Mouse (Mus musculus) natural killer cell, adult 2 months (primary cell): Measurements from ENCODE around the gene 4931414P19Rik.
"Not testable (repeated sequence)": the region's sequence is repeated elsewhere in the genome, so short reads cannot be mapped to it uniquely, and the experiment has no call there.

ENCODE experiments used
- DNase-seq, 2 experiments: peaks; one replicate each; pipeline ENCODE4 v3.0.0; 2022; ENCODE audit warnings: low spot score in 2 of 2

The 4931414P19Rik gene

GRCm38 (mm10) chr14:54628103-54628502 lies 22.3 kb upstream of the 4931414P19Rik start:
- DNase-seq: no peak

- no peak for DNase-seq
These were observed 19.2 kb upstream of the 4931414P19Rik start for GRCm38 (mm10) chr14:54624976-54625375.

GRCm38 (mm10) chr14:54623334-54623733 lies 17.5 kb upstream of the 4931414P19Rik start:
- DNase-seq: no peak

- no peak for DNase-seq
These were observed 15.3 kb upstream of the 4931414P19Rik start, which contains the start of gene Psmb11 for GRCm38 (mm10) chr14:54621133-54621532. Psmb11 (plus strand) TSS chr14:54621433.

- DNase-seq: peak; percentile 87 to 88
These were observed 12.1 kb upstream of the 4931414P19Rik start, which contains the start of gene Psmb5 for GRCm38 (mm10) chr14:54617897-54618365. Psmb5 (minus strand) TSS chr14:54618022.

- DNase-seq: no peak
These were observed 11.5 kb upstream of the 4931414P19Rik start for GRCm38 (mm10) chr14:54617152-54617896.

- no peak for DNase-seq
These were observed 10.5 kb upstream of the 4931414P19Rik start for GRCm38 (mm10) chr14:54616226-54616825.

- not testable (repeated sequence) for DNase-seq
These were observed 8.3 kb upstream of the 4931414P19Rik start for GRCm38 (mm10) chr14:54614130-54614529.

- DNase-seq: no peak
These were observed 4.9 kb upstream of the 4931414P19Rik start for GRCm38 (mm10) chr14:54610648-54611047.

- DNase-seq: peak in 1 of 2 experiments; percentile 48
These were observed 4.2 kb upstream of the 4931414P19Rik start for GRCm38 (mm10) chr14:54609962-54610361.

GRCm38 (mm10) chr14:54609245-54609644 lies 3.5 kb upstream of the 4931414P19Rik start:
- no peak for DNase-seq

- no peak for DNase-seq
These were observed 1.4 kb upstream of the 4931414P19Rik start for GRCm38 (mm10) chr14:54607226-54607625.

- DNase-seq: no peak
These were observed 2.1 kb downstream of the 4931414P19Rik start for GRCm38 (mm10) chr14:54603686-54604085.

- peak; percentile 92 to 95 for DNase-seq
These were observed 2.6 kb downstream of the 4931414P19Rik start for GRCm38 (mm10) chr14:54603038-54603654.

- DNase-seq: no peak
These were observed 3.2 kb downstream of the 4931414P19Rik start for GRCm38 (mm10) chr14:54602613-54603012.

GRCm38 (mm10) chr14:54601601-54602000 lies 4.2 kb downstream of the 4931414P19Rik start:
- no peak for DNase-seq

- DNase-seq: no peak
These were observed 8.7 kb downstream of the 4931414P19Rik start for GRCm38 (mm10) chr14:54597084-54597483.

GRCm38 (mm10) chr14:54594631-54595414 lies 11.0 kb downstream of the 4931414P19Rik start:
- DNase-seq: no peak

GRCm38 (mm10) chr14:54594055-54594454 lies 11.7 kb downstream of the 4931414P19Rik start:
- DNase-seq: no peak

GRCm38 (mm10) chr14:54592319-54592934 lies 13.4 kb downstream of the 4931414P19Rik start:
- DNase-seq: no peak

GRCm38 (mm10) chr14:54591056-54591455 lies 14.7 kb downstream of the 4931414P19Rik start:
- DNase-seq: no peak
